Mouse (Mus musculus): Measurements from ENCODE around the gene Cpt1c. TPM values are rescaled to one million over a fixed set of nuclear protein-coding genes. Genes with fewer than 3 reads are reported as not detected.
A peak's percentile ranks its signal among the peaks of the same experiment; 100 is the strongest.

The Cpt1c gene
- total and polyA plus RNA-seq, 2 experiments from 2014 or later: 54.0 to 88.1 TPM

- H3K4me1 ChIP-seq (ENCODE audit: insufficient read depth, low read length): peaks cover 25% of the 10 kb centered on the region; the same call in 1 of the 2 replicates
- H3K9me3 ChIP-seq (ENCODE audit: low read length): no peaks in the 10 kb centered on the region
- 19% methylated on average over 6 of the region's 6 CpGs for WGBS
- peak overlapping the region; percentile 92; the same call in 1 of the 2 replicates for H3K4me2 ChIP-seq (ENCODE audit: low read depth, low read length, poor library complexity, severe bottlenecking)
- ATAC-seq (ENCODE audit: low FRiP score): no peak
- no peak for DNase-seq (ENCODE audit: low spot score)
- H3K9ac ChIP-seq (replicated peaks; ENCODE audit: low read length, poor library complexity, severe bottlenecking): peak overlapping the region; percentile 66
- TF ChIP-seq CTCF (IDR thresholded peaks at IDR 0.05): no peak
- H3K27ac ChIP-seq (ENCODE audit: low read depth, low read length): peak overlapping the region; percentile 91
- peak overlapping the region; percentile 51; the same call in 1 of the 2 replicates for H3K4me3 ChIP-seq (ENCODE audit: low read depth, low read length)
- peaks cover 35% of the 10 kb centered on the region for H3K36me3 ChIP-seq (ENCODE audit: insufficient read depth, low read length)
- no peaks in the 10 kb centered on the region for H3K27me3 ChIP-seq (ENCODE audit: insufficient read depth, low read length)
These were observed 417 bp upstream of the Cpt1c start for GRCm38 (mm10) chr7:44975117-44975419.

- H3K4me2 ChIP-seq (ENCODE audit: low read depth, low read length, poor library complexity, severe bottlenecking): peak overlapping the region; percentile 92
- WGBS: 19% methylated on average over 14 of the region's 14 CpGs
- peaks cover 25% of the 10 kb centered on the region; the same call in 1 of the 2 replicates for H3K4me1 ChIP-seq (ENCODE audit: insufficient read depth, low read length)
- DNase-seq (ENCODE audit: low spot score): no peak
- peaks cover 20% of the 10 kb centered on the region for H3K36me3 ChIP-seq (ENCODE audit: insufficient read depth, low read length)
- no peaks in the 10 kb centered on the region for H3K27me3 ChIP-seq (ENCODE audit: insufficient read depth, low read length)
- peak overlapping the region; percentile 91 for H3K27ac ChIP-seq (ENCODE audit: low read depth, low read length)
- H3K4me3 ChIP-seq (ENCODE audit: low read depth, low read length): peak overlapping the region; percentile 51
- peak overlapping the region; percentile 66 for H3K9ac ChIP-seq (replicated peaks; ENCODE audit: low read length, poor library complexity, severe bottlenecking)
- ATAC-seq (ENCODE audit: low FRiP score): no peak
- no peak for TF ChIP-seq CTCF (IDR thresholded peaks at IDR 0.05)
- H3K9me3 ChIP-seq (ENCODE audit: low read length): no peaks in the 10 kb centered on the region
These were observed 1.1 kb downstream of the Cpt1c start for GRCm38 (mm10) chr7:44973415-44974130.

GRCm38 (mm10) chr7:44971142-44971541 is 3.5 kb downstream of the Cpt1c start:
- H3K9me3 ChIP-seq (ENCODE audit: low read length): no peaks in the 10 kb centered on the region
- H3K4me3 ChIP-seq (ENCODE audit: low read depth, low read length): peak overlapping the region; percentile 42
- DNase-seq (ENCODE audit: low spot score): no peak
- H3K27ac ChIP-seq (ENCODE audit: low read depth, low read length): peak overlapping the region; percentile 77
- H3K9ac ChIP-seq (replicated peaks; ENCODE audit: low read length, poor library complexity, severe bottlenecking): peak overlapping the region; percentile 59
- peaks cover 8% of the 10 kb centered on the region for H3K36me3 ChIP-seq (ENCODE audit: insufficient read depth, low read length)
- H3K4me1 ChIP-seq (ENCODE audit: insufficient read depth, low read length): peaks cover 25% of the 10 kb centered on the region; the same call in 1 of the 2 replicates
- no peak for TF ChIP-seq CTCF (IDR thresholded peaks at IDR 0.05)
- no peak for ATAC-seq (ENCODE audit: low FRiP score)
- peak overlapping the region; percentile 69 for H3K4me2 ChIP-seq (ENCODE audit: low read depth, low read length, poor library complexity, severe bottlenecking)
- WGBS: 66% methylated on average over 7 of the region's 7 CpGs
- H3K27me3 ChIP-seq (ENCODE audit: insufficient read depth, low read length): no peaks in the 10 kb centered on the region

- peak; percentile 97 for DNase-seq (ENCODE audit: low spot score)
- under 1% methylated on average over 36 of the region's 36 CpGs for WGBS
These were observed 4.4 kb downstream of the Cpt1c start for GRCm38 (mm10) chr7:44970231-44970691.

GRCm38 (mm10) chr7:44966638-44967037 is 8.0 kb downstream of the Cpt1c start:
- no peak for DNase-seq (ENCODE audit: low spot score)
- Histone ChIP-seq H3K4me3 (ENCODE audit: low read depth, low read length) (no peak overlapping the region), H3K27ac (ENCODE audit: low read depth, low read length) (no peak overlapping the region), H3K4me1 (ENCODE audit: insufficient read depth, low read length) (peaks cover 6% of the 10 kb centered on the region; the same call in 1 of the 2 replicates), H3K9ac (replicated peaks; ENCODE audit: low read length, poor library complexity, severe bottlenecking) (no peak overlapping the region), H3K4me2 (ENCODE audit: low read depth, low read length, poor library complexity, severe bottlenecking) (no peak overlapping the region), H3K36me3 (ENCODE audit: insufficient read depth, low read length) (peaks cover 27% of the 10 kb centered on the region), H3K9me3 (ENCODE audit: low read length) (no peaks in the 10 kb centered on the region), H3K27me3 (ENCODE audit: insufficient read depth, low read length) (no peaks in the 10 kb centered on the region)
- ATAC-seq (ENCODE audit: low FRiP score): no peak
- TF ChIP-seq CTCF (IDR thresholded peaks at IDR 0.05): no peak
- whole genome bisulfite sequencing: 79% methylated on average over 14 of the region's 15 CpGs

More at GRCm38 (mm10) chr7:44970231-44970691, 4.4 kb downstream of the Cpt1c start:
- no peak for TF ChIP-seq CTCF (IDR thresholded peaks at IDR 0.05)
- H3K4me2 ChIP-seq (ENCODE audit: low read depth, low read length, poor library complexity, severe bottlenecking): peak overlapping the region; percentile 69
- peak; percentile 94 for ATAC-seq (ENCODE audit: low FRiP score)
- H3K9me3 ChIP-seq (ENCODE audit: low read length): no peaks in the 10 kb centered on the region
- H3K4me1 ChIP-seq (ENCODE audit: insufficient read depth, low read length): peaks cover 25% of the 10 kb centered on the region; the same call in 1 of the 2 replicates
- H3K27me3 ChIP-seq (ENCODE audit: insufficient read depth, low read length): no peaks in the 10 kb centered on the region
- peak overlapping the region; percentile 42 for H3K4me3 ChIP-seq (ENCODE audit: low read depth, low read length)
- H3K9ac ChIP-seq (replicated peaks; ENCODE audit: low read length, poor library complexity, severe bottlenecking): peak overlapping the region; percentile 59
- H3K36me3 ChIP-seq (ENCODE audit: insufficient read depth, low read length): peaks cover 8% of the 10 kb centered on the region
- peak overlapping the region; percentile 77 for H3K27ac ChIP-seq (ENCODE audit: low read depth, low read length)

- WGBS: 83% methylated on average over 7 of the region's 7 CpGs
- no peak overlapping the region for H3K27ac ChIP-seq (ENCODE audit: low read depth, low read length)
- H3K9me3 ChIP-seq (ENCODE audit: low read length): no peaks in the 10 kb centered on the region
- TF ChIP-seq CTCF (IDR thresholded peaks at IDR 0.05): 0 out of 2 replicates have a peak, but pooled peaks have one; percentile 22
- DNase-seq (ENCODE audit: low spot score): no peak
- ATAC-seq (ENCODE audit: low FRiP score): no peak
- H3K9ac ChIP-seq (replicated peaks; ENCODE audit: low read length, poor library complexity, severe bottlenecking): no peak overlapping the region
- no peak overlapping the region for H3K4me3 ChIP-seq (ENCODE audit: low read depth, low read length)
- H3K27me3 ChIP-seq (ENCODE audit: insufficient read depth, low read length): no peaks in the 10 kb centered on the region
- no peak overlapping the region for H3K4me2 ChIP-seq (ENCODE audit: low read depth, low read length, poor library complexity, severe bottlenecking)
- H3K36me3 ChIP-seq (ENCODE audit: insufficient read depth, low read length): peaks cover 33% of the 10 kb centered on the region
- H3K4me1 ChIP-seq (ENCODE audit: insufficient read depth, low read length): peaks cover under 1% of the 10 kb centered on the region; the same call in 1 of the 2 replicates
These were observed 8.7 kb downstream of the Cpt1c start for GRCm38 (mm10) chr7:44965975-44966374.

Measured in midbrain, postnatal 0 days (tissue).